Mouse (Mus musculus): Measurements from ENCODE around the gene Iscu. TPM values are rescaled to one million over a fixed set of nuclear protein-coding genes. Genes with fewer than 3 reads are reported as not detected.

The Iscu gene
- total RNA-seq, 1 experiment, result 78.4 TPM

DNA sequence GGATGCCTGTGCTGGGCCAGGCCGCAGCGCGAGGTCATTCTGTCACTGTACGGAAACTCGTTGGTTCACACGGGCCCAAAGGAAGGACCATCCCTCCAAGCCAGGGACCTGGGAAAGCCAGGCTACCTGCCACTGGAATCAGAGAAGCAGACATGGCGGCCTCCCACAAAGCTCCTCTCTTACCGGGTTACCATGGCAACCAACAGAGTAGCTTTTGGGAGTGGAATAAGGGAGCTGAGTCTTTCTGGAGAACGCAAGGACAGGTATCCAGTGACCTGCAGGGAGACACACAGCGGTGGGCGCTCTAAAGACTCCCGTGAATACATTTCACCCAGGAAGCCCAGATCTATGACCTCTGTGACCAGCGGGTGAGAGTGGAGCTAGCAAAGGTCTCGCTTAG, 46.0 kb downstream of the Iscu start:
- Histone ChIP-seq H3K36me3 (ENCODE audit: control insufficient read depth, insufficient read depth, low read length, poor library complexity, severe bottlenecking) (no peaks in the 10 kb centered on the region), H3K4me1 (ENCODE audit: control insufficient read depth in 2 of 2, insufficient read depth in 2 of 2, low read length in 2 of 2, poor library complexity in 1 of 2) (peaks cover 0 to 20% of the 10 kb centered on the region in 2 experiments; a peak in 2 of 4 replicates), H3K9ac (ENCODE audit: insufficient read depth, low read depth, low read length, poor library complexity, severe bottlenecking) (no peak overlapping the region), H3K27ac (ENCODE audit: insufficient read depth, low read depth, low read length, poor library complexity, severe bottlenecking) (no peak overlapping the region), H3K9me3 (ENCODE audit: control insufficient read depth, insufficient read depth, low read depth, low read length) (no peaks in the 10 kb centered on the region), H3K4me3 (ENCODE audit: insufficient read depth in 1 of 2, low read depth in 1 of 2, low read length in 2 of 2, poor library complexity in 1 of 2, severe bottlenecking in 1 of 2) (peak overlapping the region; percentile 8; a peak in 3 of 4 replicates)
- in situ Hi-C loops (cut with MboI; ENCODE audit: low sequenced_read_pairs in 2 of 2, unreplicated experiment in 2 of 2), result loop anchor here in 1 of 2 experiments (10.0 kb wide), 1 partner anchor 454 kb away; no protein-coding TSS in a partner anchor
- DNase-seq (ENCODE audit: low read depth, low spot score), result peak; percentile 56
- TF ChIP-seq ZC3H11A (IDR thresholded peaks at IDR 0.05; ENCODE audit: borderline replicate concordance, low read depth, low read length), result no peak
- no peak for TF ChIP-seq MAFK (IDR thresholded peaks at IDR 0.05; ENCODE audit: insufficient read depth, low read depth, low read length)
- no peak for TF ChIP-seq CHD2 (IDR thresholded peaks at IDR 0.05; ENCODE audit: low read depth, low read length)
- no peak for TF ChIP-seq ZNF384 (IDR thresholded peaks at IDR 0.05; ENCODE audit: low read depth, low read length)
- no peak for TF ChIP-seq HCFC1 (IDR thresholded peaks at IDR 0.05; ENCODE audit: borderline replicate concordance, insufficient read depth, low read length)

- no peaks in the 10 kb centered on the region for H3K36me3 ChIP-seq (ENCODE audit: control insufficient read depth, insufficient read depth, low read length, poor library complexity, severe bottlenecking)
- no peaks in the 10 kb centered on the region for H3K9me3 ChIP-seq (ENCODE audit: control insufficient read depth, insufficient read depth, low read depth, low read length)
- no peak overlapping the region for H3K27ac ChIP-seq (ENCODE audit: insufficient read depth, low read depth, low read length, poor library complexity, severe bottlenecking)
- H3K4me1 ChIP-seq (ENCODE audit: control insufficient read depth in 2 of 2, insufficient read depth in 2 of 2, low read length in 2 of 2, poor library complexity in 1 of 2), result no peaks in the 10 kb centered on the region; a peak in 1 of 4 replicates
- H3K4me3 ChIP-seq (ENCODE audit: insufficient read depth in 1 of 2, low read depth in 1 of 2, low read length in 2 of 2, poor library complexity in 1 of 2, severe bottlenecking in 1 of 2), result no peak overlapping the region
- H3K9ac ChIP-seq (ENCODE audit: insufficient read depth, low read depth, low read length, poor library complexity, severe bottlenecking), result no peak overlapping the region
- DNase-seq (ENCODE audit: low read depth, low spot score), result no peak
- in situ Hi-C loops (cut with MboI; ENCODE audit: low sequenced_read_pairs in 2 of 2, unreplicated experiment in 2 of 2), result no loop called here
- TF ChIP-seq MAFK (IDR thresholded peaks at IDR 0.05; ENCODE audit: insufficient read depth, low read depth, low read length) (no peak), ZNF384 (IDR thresholded peaks at IDR 0.05; ENCODE audit: low read depth, low read length) (no peak), CHD2 (IDR thresholded peaks at IDR 0.05; ENCODE audit: low read depth, low read length) (no peak), ZC3H11A (IDR thresholded peaks at IDR 0.05; ENCODE audit: borderline replicate concordance, low read depth, low read length) (no peak), HCFC1 (IDR thresholded peaks at IDR 0.05; ENCODE audit: borderline replicate concordance, insufficient read depth, low read length) (no peak)
Observed at GRCm38 (mm10) chr5:113824228-113824627, 51.7 kb downstream of the Iscu start.

- H3K4me3 ChIP-seq (ENCODE audit: insufficient read depth in 1 of 2, low read depth in 1 of 2, low read length in 2 of 2, poor library complexity in 1 of 2, severe bottlenecking in 1 of 2), result no peak overlapping the region
- no peak for DNase-seq (ENCODE audit: low read depth, low spot score)
- H3K9ac ChIP-seq (ENCODE audit: insufficient read depth, low read depth, low read length, poor library complexity, severe bottlenecking), result no peak overlapping the region
- TF ChIP-seq MAFK (IDR thresholded peaks at IDR 0.05; ENCODE audit: insufficient read depth, low read depth, low read length) (no peak), ZC3H11A (IDR thresholded peaks at IDR 0.05; ENCODE audit: borderline replicate concordance, low read depth, low read length) (no peak), ZNF384 (IDR thresholded peaks at IDR 0.05; ENCODE audit: low read depth, low read length) (no peak), CHD2 (IDR thresholded peaks at IDR 0.05; ENCODE audit: low read depth, low read length) (no peak), HCFC1 (IDR thresholded peaks at IDR 0.05; ENCODE audit: borderline replicate concordance, insufficient read depth, low read length) (no peak)
- no peaks in the 10 kb centered on the region for H3K9me3 ChIP-seq (ENCODE audit: control insufficient read depth, insufficient read depth, low read depth, low read length)
- in situ Hi-C loops (cut with MboI; ENCODE audit: low sequenced_read_pairs in 2 of 2, unreplicated experiment in 2 of 2), result no loop called here
- no peak overlapping the region for H3K27ac ChIP-seq (ENCODE audit: insufficient read depth, low read depth, low read length, poor library complexity, severe bottlenecking)
- H3K36me3 ChIP-seq (ENCODE audit: control insufficient read depth, insufficient read depth, low read length, poor library complexity, severe bottlenecking), result no peaks in the 10 kb centered on the region
- H3K4me1 ChIP-seq (ENCODE audit: control insufficient read depth in 2 of 2, insufficient read depth in 2 of 2, low read length in 2 of 2, poor library complexity in 1 of 2), result peaks cover 1 to 4% of the 10 kb centered on the region in 2 experiments; a peak in 1 of 4 replicates
Observed at GRCm38 (mm10) chr5:113825558-113825957, 53.0 kb downstream of the Iscu start.

- Histone ChIP-seq H3K27ac (ENCODE audit: insufficient read depth, low read depth, low read length, poor library complexity, severe bottlenecking) (no peak overlapping the region), H3K9ac (ENCODE audit: insufficient read depth, low read depth, low read length, poor library complexity, severe bottlenecking) (no peak overlapping the region), H3K36me3 (ENCODE audit: control insufficient read depth, insufficient read depth, low read length, poor library complexity, severe bottlenecking) (no peaks in the 10 kb centered on the region), H3K4me3 (ENCODE audit: insufficient read depth in 1 of 2, low read depth in 1 of 2, low read length in 2 of 2, poor library complexity in 1 of 2, severe bottlenecking in 1 of 2) (no peak overlapping the region), H3K9me3 (ENCODE audit: control insufficient read depth, insufficient read depth, low read depth, low read length) (no peaks in the 10 kb centered on the region), H3K4me1 (ENCODE audit: control insufficient read depth in 2 of 2, insufficient read depth in 2 of 2, low read length in 2 of 2, poor library complexity in 1 of 2) (peaks cover 1 to 5% of the 10 kb centered on the region in 2 experiments; a peak in 1 of 4 replicates)
- DNase-seq (ENCODE audit: low read depth, low spot score), result no peak
- in situ Hi-C loops (cut with MboI; ENCODE audit: low sequenced_read_pairs in 2 of 2, unreplicated experiment in 2 of 2), result no loop called here
- no peak for TF ChIP-seq HCFC1 (IDR thresholded peaks at IDR 0.05; ENCODE audit: borderline replicate concordance, insufficient read depth, low read length)
- TF ChIP-seq MAFK (IDR thresholded peaks at IDR 0.05; ENCODE audit: insufficient read depth, low read depth, low read length), result no peak
- no peak for TF ChIP-seq ZNF384 (IDR thresholded peaks at IDR 0.05; ENCODE audit: low read depth, low read length)
- no peak for TF ChIP-seq CHD2 (IDR thresholded peaks at IDR 0.05; ENCODE audit: low read depth, low read length)
- no peak for TF ChIP-seq ZC3H11A (IDR thresholded peaks at IDR 0.05; ENCODE audit: borderline replicate concordance, low read depth, low read length)
Observed at GRCm38 (mm10) chr5:113826619-113827018, 54.1 kb downstream of the Iscu start.

Other genes with a start within 250 kb of the Iscu start
- gene Cmklr1, start 122.3 kb upstream of the Iscu start, total RNA-seq (2012; rRNA removed), result 10.4 and 24.4 TPM in 2 replicates
- not detected in 2 replicates for gene 1700069L16Rik, start 48.0 kb upstream of the Iscu start, total RNA-seq (2012; rRNA removed)
- 8.6 and 10.5 TPM in 2 replicates for gene Ficd, start 36.9 kb upstream of the Iscu start, total RNA-seq (2012; rRNA removed)
- gene Sart3, start 238 bp upstream of the Iscu start, total RNA-seq (2012; rRNA removed), result 78.0 and 100 TPM in 2 replicates
- 3.3 and 7.1 TPM in 2 replicates for gene Tmem119, start 27.8 kb downstream of the Iscu start, total RNA-seq (2012; rRNA removed)
- gene Selplg, start 59.9 kb downstream of the Iscu start, total RNA-seq (2012; rRNA removed), result 0.31 and 1.3 TPM in 2 replicates
- 150 TPM in 2 replicates for gene Coro1c, start 136.0 kb downstream of the Iscu start, total RNA-seq (2012; rRNA removed)
- 11.8 and 13.4 TPM in 2 replicates for gene Ssh1, start 221.1 kb downstream of the Iscu start, total RNA-seq (2012; rRNA removed)
- gene Dao, start 231.0 kb downstream of the Iscu start, total RNA-seq (2012; rRNA removed), result 0.16 and 0.18 TPM in 2 replicates

All from ES-E14 (cell line).